Mouse (Mus musculus) heart, embryonic 12.5 days (tissue): ENCODE results near the gene Nploc4. TPM values are rescaled to one million over a fixed set of nuclear protein-coding genes. Genes with fewer than 3 reads are reported as not detected.

Source experiments
- ATAC-seq: fragments of 200-750 bp; cut with Nextera tagmentation; 2 replicates; pipeline ENCODE4 v1.8.0; 2017; ENCODE audit warnings: moderate TSS enrichment, moderate library complexity; ENCODE audit not compliant: insufficient number of reproducible peaks, low FRiP score
- H3K27ac ChIP-seq: fragments of 300-500 bp; sonication (generic); 2 replicates; pipeline ENCODE4 v1.5.1; 2016; ENCODE audit warnings: mild to moderate bottlenecking, moderate library complexity; ENCODE audit not compliant: poor library complexity, severe bottlenecking
- H3K27me3 ChIP-seq: fragments of 300-500 bp; sonication (generic); replicated peaks from 2 replicates; pipeline ENCODE4 v1.6.1; 2016; ENCODE audit warnings: mild to moderate bottlenecking, moderate library complexity
- H3K36me3 ChIP-seq: fragments of 300-500 bp; sonication (generic); 2 replicates; pipeline ENCODE4 v1.6.1; 2016; ENCODE audit warnings: mild to moderate bottlenecking, moderate library complexity
- H3K4me1 ChIP-seq: fragments of 300-500 bp; sonication (generic); replicated peaks from 2 replicates; pipeline ENCODE4 v1.6.1; 2016; ENCODE audit warnings: mild to moderate bottlenecking
- H3K4me2 ChIP-seq: fragments of 300-500 bp; sonication (generic); 2 replicates; pipeline ENCODE4 v1.6.1; 2016; ENCODE audit warnings: mild to moderate bottlenecking, moderate library complexity
- H3K4me3 ChIP-seq: fragments of 300-500 bp; sonication (generic); 2 replicates; pipeline ENCODE4 v1.5.1; 2016; ENCODE audit warnings: mild to moderate bottlenecking
- H3K9ac ChIP-seq: fragments of 300-500 bp; sonication (generic); 2 replicates; pipeline ENCODE4 v1.6.1; 2016; ENCODE audit warnings: mild to moderate bottlenecking, moderate library complexity
- H3K9me3 ChIP-seq: fragments of 300-500 bp; sonication (generic); replicated peaks from 2 replicates; pipeline ENCODE4 v1.6.1; 2016; ENCODE audit warnings: mild to moderate bottlenecking, moderate library complexity
- WGBS: fragments of 180-500 bp; shearing (Covaris S2); methylation state at CpG from one replicate; pipeline ENCODE4 v1.1.7; 2016; 5-methylcytosine and 5-hydroxymethylcytosine counted together
- polyA plus RNA-seq: library from polyadenylated mRNA; unstranded; fragments of >200 nt; fragmentation: Nextera tagmentation; extraction: Ambion mirVana; gene quantifications from 2 replicates; pipeline ENCODE4 v1.2.1, GENCODE M21; 2016

Nploc4 gene
- polyA plus RNA-seq, 1 experiment from 2014 or later = 43.2 TPM

- no peaks in the 10 kb centered on the region for H3K9me3 ChIP-seq
- no peak overlapping the region for H3K27ac ChIP-seq
- H3K36me3 ChIP-seq = peaks cover 98% of the 10 kb centered on the region
- H3K4me1 ChIP-seq = no peaks in the 10 kb centered on the region
- no peak overlapping the region for H3K4me3 ChIP-seq
- H3K4me2 ChIP-seq = no peak overlapping the region
- 94% methylated on average over 1 of the region's 1 CpGs for WGBS
- no peaks in the 10 kb centered on the region for H3K27me3 ChIP-seq
- no peak overlapping the region for H3K9ac ChIP-seq
- ATAC-seq = no peak
Observed at GRCm38 (mm10) chr11:120404814-120405213, 32.7 kb downstream of the Nploc4 start.

GRCm38 (mm10) chr11:120399319-120399718, 38.2 kb downstream of the Nploc4 start:
- no peak overlapping the region for H3K4me3 ChIP-seq
- no peak for ATAC-seq
- H3K9me3 ChIP-seq = no peaks in the 10 kb centered on the region
- 80% methylated on average over 2 of the region's 2 CpGs for WGBS
- H3K4me2 ChIP-seq = no peak overlapping the region
- no peak overlapping the region for H3K9ac ChIP-seq
- no peaks in the 10 kb centered on the region for H3K4me1 ChIP-seq
- H3K27ac ChIP-seq = no peak overlapping the region
- no peaks in the 10 kb centered on the region for H3K27me3 ChIP-seq
- peaks cover 76% of the 10 kb centered on the region for H3K36me3 ChIP-seq

- no peak for ATAC-seq
- 86% methylated on average over 2 of the region's 2 CpGs for WGBS
Observed at GRCm38 (mm10) chr11:120397602-120398001, 39.9 kb downstream of the Nploc4 start.

GRCm38 (mm10) chr11:120395661-120396060, 41.8 kb downstream of the Nploc4 start:
- Histone ChIP-seq H3K27ac (no peak overlapping the region), H3K9ac (no peak overlapping the region), H3K36me3 (peaks cover 70% of the 10 kb centered on the region), H3K27me3 (no peaks in the 10 kb centered on the region), H3K4me2 (no peak overlapping the region), H3K9me3 (no peaks in the 10 kb centered on the region), H3K4me3 (no peak overlapping the region), H3K4me1 (no peaks in the 10 kb centered on the region)
- 80% methylated on average over 4 of the region's 4 CpGs for WGBS
- no peak for ATAC-seq

More at GRCm38 (mm10) chr11:120397602-120398001, 39.9 kb downstream of the Nploc4 start:
- no peak overlapping the region for H3K27ac ChIP-seq
- H3K9ac ChIP-seq = no peak overlapping the region
- H3K27me3 ChIP-seq = no peaks in the 10 kb centered on the region
- no peaks in the 10 kb centered on the region for H3K4me1 ChIP-seq
- H3K36me3 ChIP-seq = peaks cover 77% of the 10 kb centered on the region
- H3K9me3 ChIP-seq = no peaks in the 10 kb centered on the region
- H3K4me3 ChIP-seq = no peak overlapping the region
- no peak overlapping the region for H3K4me2 ChIP-seq

DNA sequence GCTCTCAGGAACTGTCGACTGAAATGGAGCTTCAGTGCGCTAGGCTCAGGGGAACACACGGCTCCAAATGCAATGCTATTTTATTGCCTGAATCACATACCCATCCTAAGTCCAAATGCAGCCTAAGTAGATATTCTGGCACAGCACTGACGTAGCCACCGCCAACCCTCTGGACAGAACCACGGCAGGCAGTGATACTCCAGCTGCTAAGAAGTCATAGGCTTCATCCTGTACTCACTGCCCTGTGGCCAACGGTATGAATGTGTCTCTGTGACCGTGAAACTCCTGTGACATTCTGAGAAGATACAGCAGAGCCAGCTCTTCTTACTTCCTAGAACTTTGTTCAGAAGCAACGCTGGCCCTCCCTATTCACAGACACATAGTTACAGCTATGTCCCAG, 48.9 kb downstream of the Nploc4 start:
- H3K36me3 ChIP-seq = peaks cover 65% of the 10 kb centered on the region
- WGBS = 86% methylated on average over 9 of the region's 9 CpGs
- ATAC-seq = no peak
- H3K27ac ChIP-seq = peak overlapping the region; percentile 68
- H3K9me3 ChIP-seq = no peaks in the 10 kb centered on the region
- peaks cover 40% of the 10 kb centered on the region for H3K4me1 ChIP-seq
- H3K27me3 ChIP-seq = no peaks in the 10 kb centered on the region
- H3K9ac ChIP-seq = no peak overlapping the region
- H3K4me2 ChIP-seq = no peak overlapping the region
- no peak overlapping the region for H3K4me3 ChIP-seq

DNA sequence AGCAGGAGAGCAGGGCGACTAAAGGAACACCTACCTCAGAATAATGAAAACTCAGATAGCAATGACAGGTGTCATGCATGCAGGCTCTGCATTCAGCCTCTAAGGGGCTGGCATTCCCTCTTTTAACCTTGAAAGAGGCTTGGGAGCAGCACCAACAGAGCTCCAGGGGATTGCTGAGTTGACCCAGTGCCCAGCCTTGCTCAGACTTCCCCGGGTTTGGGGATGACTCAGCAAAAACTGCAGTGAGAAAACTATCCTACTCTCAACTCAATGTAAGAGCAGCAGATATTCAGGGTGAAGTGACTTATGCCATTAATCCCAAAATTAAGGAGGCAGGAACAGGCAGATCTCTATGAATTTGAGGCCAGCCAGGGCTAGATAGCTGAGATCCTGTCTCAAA, 50.4 kb downstream of the Nploc4 start:
- ATAC-seq = no peak
- no peaks in the 10 kb centered on the region for H3K9me3 ChIP-seq
- peaks cover 49% of the 10 kb centered on the region for H3K4me1 ChIP-seq
- H3K9ac ChIP-seq = no peak overlapping the region
- H3K4me2 ChIP-seq = no peak overlapping the region
- H3K27me3 ChIP-seq = no peaks in the 10 kb centered on the region
- no peak overlapping the region for H3K4me3 ChIP-seq
- WGBS = 50% methylated on average over 2 of the region's 2 CpGs
- H3K27ac ChIP-seq = peak overlapping the region; percentile 98
- peaks cover 65% of the 10 kb centered on the region for H3K36me3 ChIP-seq

DNA sequence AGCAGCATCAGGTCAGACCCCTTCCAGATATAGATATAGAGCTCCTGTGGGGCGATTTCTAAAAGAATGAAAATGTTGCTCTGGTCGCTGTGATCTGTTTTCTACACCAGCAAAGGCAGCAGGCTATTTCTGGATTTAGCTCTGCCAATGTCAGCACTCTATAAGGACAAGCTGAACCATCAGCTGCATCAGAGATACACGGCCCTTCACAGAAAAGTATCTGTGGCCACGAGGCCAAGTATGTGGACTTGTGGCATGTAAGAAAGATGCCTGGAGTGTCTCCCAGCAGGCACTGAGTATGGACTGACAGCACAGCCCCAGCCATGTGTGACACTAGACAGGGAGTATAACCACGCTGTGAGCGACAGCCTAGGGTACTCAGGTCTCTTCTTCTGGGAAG, 50.9 kb downstream of the Nploc4 start:
- Histone ChIP-seq H3K36me3 (peaks cover 66% of the 10 kb centered on the region), H3K27me3 (no peaks in the 10 kb centered on the region), H3K9ac (no peak overlapping the region), H3K27ac (peak overlapping the region; percentile 98), H3K4me2 (peak overlapping the region; percentile 29; the same call in 1 of the 2 replicates), H3K9me3 (no peaks in the 10 kb centered on the region), H3K4me1 (peaks cover 54% of the 10 kb centered on the region), H3K4me3 (no peak overlapping the region)
- 53% methylated on average over 6 of the region's 6 CpGs for WGBS
- ATAC-seq = peak; percentile 51; the same call in 1 of the 2 replicates

- WGBS = 56% methylated on average over 9 of the region's 9 CpGs
- Histone ChIP-seq H3K4me1 (peaks cover 67% of the 10 kb centered on the region), H3K27ac (peak overlapping the region; percentile 93), H3K9ac (peak overlapping the region; percentile 44; the same call in 1 of the 2 replicates), H3K4me3 (no peak overlapping the region), H3K27me3 (no peaks in the 10 kb centered on the region), H3K36me3 (peaks cover 63% of the 10 kb centered on the region), H3K4me2 (no peak overlapping the region), H3K9me3 (no peaks in the 10 kb centered on the region)
- 0 out of 2 replicates have a peak, but pooled peaks have one; percentile 14 for ATAC-seq
Observed at GRCm38 (mm10) chr11:120382509-120382908, 55.0 kb downstream of the Nploc4 start.

- peak overlapping the region; percentile 93; the same call in 1 of the 2 replicates for H3K27ac ChIP-seq
- H3K36me3 ChIP-seq = peaks cover 75% of the 10 kb centered on the region
- WGBS = 86% methylated on average over 4 of the region's 4 CpGs
- no peak for ATAC-seq
- peaks cover 66% of the 10 kb centered on the region for H3K4me1 ChIP-seq
- no peak overlapping the region for H3K4me3 ChIP-seq
- no peak overlapping the region for H3K4me2 ChIP-seq
- H3K9ac ChIP-seq = no peak overlapping the region; the same call in 1 of the 2 replicates
- H3K27me3 ChIP-seq = no peaks in the 10 kb centered on the region
- H3K9me3 ChIP-seq = no peaks in the 10 kb centered on the region
Observed at GRCm38 (mm10) chr11:120381157-120381556, 56.4 kb downstream of the Nploc4 start.

DNA sequence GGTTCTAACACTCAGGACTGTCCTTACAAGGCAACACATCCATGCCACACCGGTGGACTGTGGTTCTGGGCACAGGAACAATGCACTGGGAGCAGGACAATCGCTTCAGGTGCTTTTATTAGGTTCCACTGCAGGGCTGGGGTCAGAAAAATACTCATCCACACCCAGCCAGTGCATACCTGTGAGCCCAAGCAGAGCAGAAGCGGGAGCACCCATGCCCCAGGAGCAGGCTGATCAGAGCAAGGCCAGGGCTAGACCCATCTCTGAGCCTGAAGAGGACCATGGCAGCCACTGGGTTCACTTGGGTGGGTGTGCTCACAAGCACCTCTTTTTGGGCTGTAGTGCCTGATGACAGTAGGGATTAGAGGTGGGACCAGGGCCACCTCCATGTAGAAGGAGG, 57.2 kb downstream of the Nploc4 start:
- no peak overlapping the region for H3K4me3 ChIP-seq
- no peak overlapping the region for H3K9ac ChIP-seq
- H3K4me2 ChIP-seq = no peak overlapping the region
- peaks cover 58% of the 10 kb centered on the region for H3K4me1 ChIP-seq
- 92% methylated on average over 3 of the region's 3 CpGs for WGBS
- ATAC-seq = no peak
- H3K27ac ChIP-seq = no peak overlapping the region
- peaks cover 76% of the 10 kb centered on the region for H3K36me3 ChIP-seq
- H3K9me3 ChIP-seq = no peaks in the 10 kb centered on the region
- no peaks in the 10 kb centered on the region for H3K27me3 ChIP-seq

DNA sequence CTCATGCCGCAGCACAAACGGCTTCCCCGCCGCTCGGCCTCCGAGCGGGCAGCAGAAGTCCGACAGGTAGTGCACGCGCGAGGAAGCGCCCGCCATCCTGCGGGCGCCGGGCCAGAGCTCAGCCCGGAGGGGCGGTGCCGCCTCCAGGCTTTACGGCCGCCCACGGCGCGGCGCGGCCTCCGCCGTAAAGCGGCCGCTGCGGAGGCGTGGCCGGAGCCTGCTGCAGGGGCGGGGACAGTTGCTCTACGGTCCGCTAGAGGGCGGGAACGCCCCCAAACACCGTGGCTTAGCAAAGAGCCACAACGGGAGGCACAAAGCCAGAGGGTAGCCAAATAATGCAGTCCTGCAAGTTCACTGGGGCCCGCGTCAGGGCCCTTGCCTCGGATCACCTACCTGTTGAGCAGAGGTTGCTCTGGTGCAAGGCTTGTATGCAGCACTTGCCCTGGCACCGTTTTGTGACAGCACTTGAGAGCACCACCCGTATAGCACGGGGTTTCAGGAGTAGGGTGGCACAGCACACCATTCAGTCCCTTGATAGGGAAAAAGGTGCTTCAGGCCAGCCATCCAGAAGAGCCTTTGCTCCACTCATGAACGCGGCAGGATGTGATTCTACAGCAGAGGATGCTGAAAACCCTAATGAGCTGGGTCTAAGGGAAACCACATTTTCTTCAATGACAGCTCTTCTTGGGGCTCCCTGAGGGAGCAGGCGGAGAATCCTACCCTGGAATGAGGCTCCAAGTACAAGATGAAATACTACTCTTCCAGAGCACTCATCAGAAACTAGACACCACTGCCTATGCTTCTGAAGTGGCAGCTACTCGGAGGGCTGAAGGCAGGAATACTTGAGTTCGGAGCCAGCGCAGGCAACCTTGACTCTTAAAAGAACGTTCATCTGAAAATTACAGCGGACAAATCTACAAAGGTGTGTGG, 58.6 kb downstream of the Nploc4 start, which contains the start of gene Faap100:
Gene Faap100 (minus strand): TSS at position 154 of the 930 bp plus-strand sequence.
- H3K4me1 ChIP-seq = peaks cover 46% of the 10 kb centered on the region
- H3K9me3 ChIP-seq = no peaks in the 10 kb centered on the region
- ATAC-seq = peak; percentile 87
- H3K27ac ChIP-seq = peak within 1 kb of the TSS; percentile 69
- peak within 1 kb of the TSS; percentile 93 for H3K4me2 ChIP-seq
- no peaks in the 10 kb centered on the region for H3K27me3 ChIP-seq
- H3K9ac ChIP-seq = peak within 1 kb of the TSS; percentile 90
- H3K36me3 ChIP-seq = peaks cover 76% of the 10 kb centered on the region
- H3K4me3 ChIP-seq = peak within 1 kb of the TSS; percentile 90
- 9% methylated on average over 54 of the region's 54 CpGs for WGBS
